Mouse (Mus musculus): ENCODE results near the gene Crnn. TPM values are rescaled to one million over a fixed set of nuclear protein-coding genes. Genes with fewer than 3 reads are reported as not detected.
A peak's percentile ranks its signal among the peaks of the same experiment; 100 is the strongest.

Gene Crnn
- not detected in 2 replicates for polyA plus RNA-seq (2015; fragmentation: Nextera tagmentation; extraction: Ambion mirVana)

GRCm38 (mm10) chr3:93144510-93145051, at the start of gene Crnn:
TSS of gene Crnn (plus strand) at chr3:93144787.
- Histone ChIP-seq H3K4me1 (replicated peaks) (no peaks in the 10 kb centered on the region), H3K27me3 (replicated peaks) (no peaks in the 10 kb centered on the region), H3K9me3 (no peaks in the 10 kb centered on the region), H3K4me2 (replicated peaks) (no peak within 1 kb of the TSS), H3K36me3 (no peaks in the 10 kb centered on the region), H3K27ac (no peak within 1 kb of the TSS), H3K9ac (no peak within 1 kb of the TSS), H3K4me3 (replicated peaks) (no peak within 1 kb of the TSS)
- 61% methylated on average over 1 of the region's 1 CpGs for WGBS
- ATAC-seq = no peak

GRCm38 (mm10) chr3:93096447-93096846, 48.1 kb upstream of the Crnn start:
- H3K27me3 ChIP-seq (replicated peaks) = no peaks in the 10 kb centered on the region
- H3K27ac ChIP-seq = no peak overlapping the region
- 71% methylated on average over 2 of the region's 2 CpGs for WGBS
- no peaks in the 10 kb centered on the region for H3K4me1 ChIP-seq (replicated peaks)
- H3K4me3 ChIP-seq (replicated peaks) = no peak overlapping the region
- no peak for ATAC-seq
- H3K9ac ChIP-seq = no peak overlapping the region
- no peak overlapping the region for H3K4me2 ChIP-seq (replicated peaks)
- H3K9me3 ChIP-seq = no peaks in the 10 kb centered on the region
- H3K36me3 ChIP-seq = no peaks in the 10 kb centered on the region

GRCm38 (mm10) chr3:93111668-93112067, 32.9 kb upstream of the Crnn start:
- H3K9me3 ChIP-seq = no peaks in the 10 kb centered on the region
- ATAC-seq = no peak
- H3K4me1 ChIP-seq (replicated peaks) = no peaks in the 10 kb centered on the region
- H3K4me2 ChIP-seq (replicated peaks) = no peak overlapping the region
- no peak overlapping the region for H3K27ac ChIP-seq
- WGBS = 47% methylated on average over 5 of the region's 5 CpGs
- no peaks in the 10 kb centered on the region for H3K27me3 ChIP-seq (replicated peaks)
- no peaks in the 10 kb centered on the region for H3K36me3 ChIP-seq
- no peak overlapping the region for H3K4me3 ChIP-seq (replicated peaks)
- H3K9ac ChIP-seq = no peak overlapping the region

GRCm38 (mm10) chr3:93114481-93114880, 30.1 kb upstream of the Crnn start:
- no peak overlapping the region for H3K4me2 ChIP-seq (replicated peaks)

GRCm38 (mm10) chr3:93119101-93119500, 25.5 kb upstream of the Crnn start:
- Histone ChIP-seq H3K4me1 (replicated peaks) (no peaks in the 10 kb centered on the region), H3K4me3 (replicated peaks) (no peak overlapping the region), H3K9ac (no peak overlapping the region), H3K36me3 (no peaks in the 10 kb centered on the region), H3K27me3 (replicated peaks) (no peaks in the 10 kb centered on the region), H3K9me3 (no peaks in the 10 kb centered on the region), H3K4me2 (replicated peaks) (no peak overlapping the region), H3K27ac (no peak overlapping the region)
- 42% methylated on average over 4 of the region's 4 CpGs for WGBS
- ATAC-seq = no peak

More at GRCm38 (mm10) chr3:93114481-93114880, 30.1 kb upstream of the Crnn start:
- no peak overlapping the region for H3K27ac ChIP-seq
- no peaks in the 10 kb centered on the region for H3K36me3 ChIP-seq
- no peaks in the 10 kb centered on the region for H3K4me1 ChIP-seq (replicated peaks)
- H3K4me3 ChIP-seq (replicated peaks) = no peak overlapping the region
- no peaks in the 10 kb centered on the region for H3K9me3 ChIP-seq
- WGBS = 2% methylated on average over 2 of the region's 2 CpGs
- no peak overlapping the region for H3K9ac ChIP-seq
- no peak for ATAC-seq
- no peaks in the 10 kb centered on the region for H3K27me3 ChIP-seq (replicated peaks)

GRCm38 (mm10) chr3:93128052-93128451, 16.5 kb upstream of the Crnn start:
- Histone ChIP-seq H3K4me3 (replicated peaks) (no peak overlapping the region), H3K36me3 (no peaks in the 10 kb centered on the region), H3K9me3 (no peaks in the 10 kb centered on the region), H3K4me1 (replicated peaks) (no peaks in the 10 kb centered on the region), H3K27me3 (replicated peaks) (no peaks in the 10 kb centered on the region), H3K4me2 (replicated peaks) (no peak overlapping the region), H3K9ac (no peak overlapping the region), H3K27ac (no peak overlapping the region)
- ATAC-seq = no peak
- 35% methylated on average over 4 of the region's 4 CpGs for WGBS

GRCm38 (mm10) chr3:93129076-93129475, 15.5 kb upstream of the Crnn start:
- WGBS = 60% methylated on average over 5 of the region's 5 CpGs
- H3K36me3 ChIP-seq = no peaks in the 10 kb centered on the region
- H3K27me3 ChIP-seq (replicated peaks) = no peaks in the 10 kb centered on the region
- no peak overlapping the region for H3K4me2 ChIP-seq (replicated peaks)
- H3K4me3 ChIP-seq (replicated peaks) = no peak overlapping the region
- no peaks in the 10 kb centered on the region for H3K4me1 ChIP-seq (replicated peaks)
- no peak for ATAC-seq
- no peak overlapping the region for H3K27ac ChIP-seq
- H3K9me3 ChIP-seq = no peaks in the 10 kb centered on the region
- H3K9ac ChIP-seq = no peak overlapping the region

- Histone ChIP-seq H3K27me3 (replicated peaks) (no peaks in the 10 kb centered on the region), H3K27ac (no peak overlapping the region), H3K9ac (no peak overlapping the region), H3K36me3 (no peaks in the 10 kb centered on the region), H3K4me2 (replicated peaks) (no peak overlapping the region), H3K4me3 (replicated peaks) (no peak overlapping the region), H3K9me3 (no peaks in the 10 kb centered on the region), H3K4me1 (replicated peaks) (no peaks in the 10 kb centered on the region)
- 7% methylated on average over 3 of the region's 3 CpGs for WGBS
- peak; percentile 75 for ATAC-seq
Observed at GRCm38 (mm10) chr3:93130460-93130859, 14.1 kb upstream of the Crnn start.

GRCm38 (mm10) chr3:93162502-93162901, 17.9 kb downstream of the Crnn start:
- no peaks in the 10 kb centered on the region for H3K36me3 ChIP-seq
- H3K4me2 ChIP-seq (replicated peaks) = no peak overlapping the region
- no peak overlapping the region for H3K27ac ChIP-seq
- H3K27me3 ChIP-seq (replicated peaks) = no peaks in the 10 kb centered on the region
- H3K4me1 ChIP-seq (replicated peaks) = no peaks in the 10 kb centered on the region
- no peak overlapping the region for H3K9ac ChIP-seq
- 52% methylated on average over 6 of the region's 6 CpGs for WGBS
- H3K9me3 ChIP-seq = no peaks in the 10 kb centered on the region
- ATAC-seq = no peak
- no peak overlapping the region for H3K4me3 ChIP-seq (replicated peaks)

- H3K36me3 ChIP-seq = no peaks in the 10 kb centered on the region
- no peaks in the 10 kb centered on the region for H3K9me3 ChIP-seq
- WGBS = 59% methylated on average over 1 of the region's 1 CpGs
- H3K27me3 ChIP-seq (replicated peaks) = no peaks in the 10 kb centered on the region
- H3K9ac ChIP-seq = no peak overlapping the region
- no peak for ATAC-seq
- H3K27ac ChIP-seq = no peak overlapping the region
- H3K4me2 ChIP-seq (replicated peaks) = no peak overlapping the region
- H3K4me3 ChIP-seq (replicated peaks) = no peak overlapping the region
- no peaks in the 10 kb centered on the region for H3K4me1 ChIP-seq (replicated peaks)
Observed at GRCm38 (mm10) chr3:93162996-93163592, 18.5 kb downstream of the Crnn start.

GRCm38 (mm10) chr3:93180856-93181255, 36.3 kb downstream of the Crnn start:
- H3K27ac ChIP-seq = no peak overlapping the region
- no peaks in the 10 kb centered on the region for H3K4me1 ChIP-seq (replicated peaks)
- ATAC-seq = no peak
- H3K36me3 ChIP-seq = no peaks in the 10 kb centered on the region
- no peak overlapping the region for H3K4me3 ChIP-seq (replicated peaks)
- no peaks in the 10 kb centered on the region for H3K27me3 ChIP-seq (replicated peaks)
- no peaks in the 10 kb centered on the region for H3K9me3 ChIP-seq
- 86% methylated on average over 4 of the region's 4 CpGs for WGBS
- H3K4me2 ChIP-seq (replicated peaks) = no peak overlapping the region
- H3K9ac ChIP-seq = no peak overlapping the region

- no peaks in the 10 kb centered on the region for H3K9me3 ChIP-seq
- no peak within 1 kb of the TSS for H3K27ac ChIP-seq
- H3K9ac ChIP-seq = no peak within 1 kb of the TSS
- no peak within 1 kb of the TSS for H3K4me3 ChIP-seq (replicated peaks)
- ATAC-seq = no peak
- no peaks in the 10 kb centered on the region for H3K4me1 ChIP-seq (replicated peaks)
- H3K36me3 ChIP-seq = no peaks in the 10 kb centered on the region
- 81% methylated on average over 3 of the region's 3 CpGs for WGBS
- H3K27me3 ChIP-seq (replicated peaks) = no peaks in the 10 kb centered on the region
- H3K4me2 ChIP-seq (replicated peaks) = no peak within 1 kb of the TSS
Observed at GRCm38 (mm10) chr3:93196978-93197377, 52.4 kb downstream of the Crnn start, which contains the start of gene Flg2. TSS of gene Flg2 (plus strand) at chr3:93197278.

All from intestine, embryonic 15.5 days (tissue).